Mouse (Mus musculus): ENCODE measurements around the gene Enox1.

GRCm38 (mm10) chr14:77563922-77564321 lies 407.4 kb downstream of the Enox1 start:
- TF ChIP-seq CTCF (IDR thresholded peaks at IDR 0.05; ENCODE audit: low read depth, low read length) (no peak), POLR2A (IDR thresholded peaks at IDR 0.05; ENCODE audit: insufficient read depth, low read length) (no peak)

Measured in ES-Bruce4 (cell line).